15 mouse cellular contexts compared by ENCODE assay signal in the genomic region with DNA sequence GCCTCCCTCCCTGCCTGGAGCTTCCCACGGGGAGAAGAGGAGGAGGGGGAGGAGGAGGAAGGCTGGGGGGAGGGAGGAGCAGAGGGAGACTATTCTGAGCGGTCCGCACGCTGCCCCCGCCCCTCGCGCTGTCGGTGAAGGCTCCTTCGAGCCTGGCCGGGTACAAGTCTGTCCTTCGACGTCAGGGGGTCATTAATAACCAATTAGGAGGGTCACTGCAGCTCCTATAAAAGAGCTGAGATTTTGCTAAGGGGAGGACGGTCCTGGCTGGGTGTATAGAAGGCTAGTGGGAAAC. TPM values are rescaled to one million over a fixed set of nuclear protein-coding genes. Genes with fewer than 3 reads are reported as not detected.
DNase-seq lines count a peak whose midpoint lies in the region; ATAC-seq lines count a peak whose summit lies in the region.
"Had no signal": no experiment of that assay in that cellular context is flagged by ENCODE, and none has a peak within 500 bp of the region (broad histone marks: within the 10 kb centered on the region; RNA-seq: fewer than 3 reads in every experiment).

No protein-coding gene starts in this region.

- H3K4me1 ChIP-seq in heart, embryonic 11.5 days (ENCODE audit: control insufficient read depth, insufficient read depth, low read length) = peaks cover 15% of the 10 kb centered on the region; the same call in 1 of the 2 replicates
- peaks cover 26% of the 10 kb centered on the region for H3K4me1 ChIP-seq in embryonic facial prominence, embryonic 14.5 days (ENCODE audit: control insufficient read depth, insufficient read depth, low read length)
- H3K4me1 ChIP-seq in limb, embryonic 10.5 days = peaks cover 52% of the 10 kb centered on the region

- H3K4me3 ChIP-seq in heart, embryonic 11.5 days (ENCODE audit: low read depth, low read length) = 0 out of 2 replicates have a peak overlapping the region, but pooled peaks have one; percentile 14
- H3K4me3 ChIP-seq in embryonic facial prominence, embryonic 14.5 days (ENCODE audit: low read depth, low read length) = peak overlapping the region; percentile 12; the same call in 1 of the 2 replicates
- peak overlapping the region; percentile 18; the same call in 1 of the 2 replicates for H3K4me3 ChIP-seq in limb, embryonic 10.5 days

- H3K9ac ChIP-seq in heart, embryonic 11.5 days (ENCODE audit: low read depth, low read length) = no peak overlapping the region
- no peak overlapping the region for H3K9ac ChIP-seq in embryonic facial prominence, embryonic 14.5 days (ENCODE audit: low read depth, low read length)

- no peak overlapping the region for H3K4me2 ChIP-seq in heart, embryonic 11.5 days
- no peak overlapping the region; the same call in 1 of the 2 replicates for H3K4me2 ChIP-seq in embryonic facial prominence, embryonic 14.5 days (ENCODE audit: low read depth, low read length)

- no peaks in the 10 kb centered on the region for H3K9me3 ChIP-seq in heart, embryonic 11.5 days (replicated peaks; ENCODE audit: control insufficient read depth, low read length)
- H3K9me3 ChIP-seq in embryonic facial prominence, embryonic 14.5 days (ENCODE audit: control insufficient read depth, low read length) = no peaks in the 10 kb centered on the region
- no peaks in the 10 kb centered on the region for H3K9me3 ChIP-seq in limb, embryonic 10.5 days (replicated peaks)

- H3K27me3 ChIP-seq in heart, embryonic 11.5 days (ENCODE audit: control insufficient read depth, insufficient read depth, low read length) = peaks cover 97% of the 10 kb centered on the region
- H3K27me3 ChIP-seq in embryonic facial prominence, embryonic 14.5 days (replicated peaks; ENCODE audit: control insufficient read depth, insufficient read depth, low read length) = peaks cover 99% of the 10 kb centered on the region
- H3K27me3 ChIP-seq in limb, embryonic 10.5 days (ENCODE audit: low read depth, poor library complexity, severe bottlenecking) = peaks cover 100% of the 10 kb centered on the region

- no peaks in the 10 kb centered on the region for H3K36me3 ChIP-seq in heart, embryonic 11.5 days (ENCODE audit: control insufficient read depth, insufficient read depth, low read length)
- no peaks in the 10 kb centered on the region for H3K36me3 ChIP-seq in embryonic facial prominence, embryonic 14.5 days (ENCODE audit: control insufficient read depth, insufficient read depth, low read length)
- H3K36me3 ChIP-seq in limb, embryonic 10.5 days = no peaks in the 10 kb centered on the region
- H3K36me3 ChIP-seq: G1E had no signal

- no peak for ATAC-seq in heart, embryonic 11.5 days (replicated peaks; ENCODE audit: insufficient number of reproducible peaks, low FRiP score, low TSS enrichment)
- ATAC-seq in embryonic facial prominence, embryonic 14.5 days (ENCODE audit: low read depth) = no peak
- ATAC-seq: activated CD4-positive, CD25-positive, alpha-beta regulatory T cell, adult 4 months; inflammation-experienced regulatory T-cells, adult 6 months had no signal

- no peak for DNase-seq in heart, adult 8-10 months (ENCODE audit: low spot score)
- DNase-seq in embryonic facial prominence, embryonic 14.5 days (ENCODE audit: low spot score) = no peak
- DNase-seq in limb, embryonic 10.5 days (ENCODE audit: low spot score) = peak; percentile 57
- peak; percentile 57 for DNase-seq in neural tube, embryonic 10.5 days (ENCODE audit: extremely low spot score, low spot score)
- no peak for DNase-seq in cerebellum, postnatal 25 days
- DNase-seq in liver = no peak
- DNase-seq in lung, postnatal 10 days = no peak
- DNase-seq: cerebellum, postnatal 36 days; lung, postnatal 4 days had no signal

- under 1% methylated on average over 12 of the region's 13 CpGs for WGBS in heart, embryonic 11.5 days (ENCODE audit: insufficient replicate concordance)
- WGBS in embryonic facial prominence, embryonic 14.5 days = 0% methylated on average over 12 of the region's 13 CpGs
- WGBS in limb, embryonic 10.5 days = 0% methylated on average over 13 of the region's 13 CpGs

- no peak overlapping the region for H3K27ac ChIP-seq in heart, embryonic 11.5 days (ENCODE audit: low read depth, low read length)
- no peak overlapping the region for H3K27ac ChIP-seq in embryonic facial prominence, embryonic 14.5 days (replicated peaks; ENCODE audit: low read depth, low read length)
- no peak overlapping the region for H3K27ac ChIP-seq in limb, embryonic 10.5 days

RNA-seq across cellular contexts. Expression of gene Prdm12, which starts 0.4 kb away (rescaled TPM):
- polyA plus RNA-seq in heart, embryonic 11.5 days (2014; fragmentation: Nextera tagmentation; extraction: Ambion mirVana) = 0.08 and 0.09 TPM in 2 replicates
- total RNA-seq in heart, adult 8-10 months (2022) = not detected
- polyA plus RNA-seq in embryonic facial prominence, embryonic 14.5 days (2014; fragmentation: Nextera tagmentation; extraction: Ambion mirVana) = 2.6 TPM in 2 replicates
- polyA plus RNA-seq in limb, embryonic 10.5 days (2016; fragmentation: Nextera tagmentation; extraction: Ambion mirVana) = 0.10 TPM in 1 of 2 replicates, not detected in the other
- polyA plus RNA-seq: activated CD4-positive, CD25-positive, alpha-beta regulatory T cell, adult 4 months; G1E; inflammation-experienced regulatory T-cells, adult 6 months; large intestine, adult 2 months; small intestine, adult 2 months had no signal

RNA-seq across cellular contexts. Expression of gene Exosc2, which starts 31.1 kb away (rescaled TPM):
- polyA plus RNA-seq in heart, embryonic 11.5 days (2014; fragmentation: Nextera tagmentation; extraction: Ambion mirVana) = 42.8 and 47.2 TPM in 2 replicates
- 1 to 10 TPM; 7.0 to 9.1 (median 8.1) TPM for total RNA-seq in heart, adult 8-10 months (2022)
- polyA plus RNA-seq in embryonic facial prominence, embryonic 14.5 days (2014; fragmentation: Nextera tagmentation; extraction: Ambion mirVana) = 36.8 and 44.2 TPM in 2 replicates
- 113 and 131 TPM in 2 replicates for polyA plus RNA-seq in limb, embryonic 10.5 days (2016; fragmentation: Nextera tagmentation; extraction: Ambion mirVana)

RNA-seq across cellular contexts. Expression of gene Abl1, which starts 48.8 kb away (rescaled TPM):
- polyA plus RNA-seq in heart, embryonic 11.5 days (2014; fragmentation: Nextera tagmentation; extraction: Ambion mirVana) = 29.5 and 35.6 TPM in 2 replicates
- total RNA-seq in heart, adult 8-10 months (2022) = 10 to 100 TPM; 30.2 to 37.3 (median 30.9) TPM
- 47.8 and 48.9 TPM in 2 replicates for polyA plus RNA-seq in embryonic facial prominence, embryonic 14.5 days (2014; fragmentation: Nextera tagmentation; extraction: Ambion mirVana)
- 65.0 and 70.5 TPM in 2 replicates for polyA plus RNA-seq in limb, embryonic 10.5 days (2016; fragmentation: Nextera tagmentation; extraction: Ambion mirVana)

Comparison
In these comparisons a context has a peak if more than half of its experiments do, and no peak if none do; other contexts are left out.
1. DNase-seq: peak in limb, embryonic 10.5 days (single experiment) and neural tube, embryonic 10.5 days (single experiment); none in heart, adult 8-10 months (single experiment), embryonic facial prominence, embryonic 14.5 days (single experiment), cerebellum, postnatal 25 days (0 of 2), liver (single experiment) and lung, postnatal 10 days (single experiment).
2. Peak in every context shown above with its lines, with median percentiles within 50 percentile points of each other: H3K4me3 ChIP-seq.